Mouse (Mus musculus): ENCODE measurements around the gene Rps21. TPM values are rescaled to one million over a fixed set of nuclear protein-coding genes. Genes with fewer than 3 reads are reported as not detected.

Rps21 gene
- polyA plus RNA-seq, 1 experiment: 2,052 TPM

GRCm38 (mm10) chr2:180275836-180276235 lies 18.7 kb downstream of the Rps21 start:
- Histone ChIP-seq H3K4me3 (replicated peaks; ENCODE audit: extremely low read depth, low read depth, low read length) (no peak overlapping the region), H3K4me1 (ENCODE audit: control insufficient read depth, insufficient read depth, low read length) (peaks cover 30% of the 10 kb centered on the region)
- peak; percentile 80 for DNase-seq
- under 1% methylated on average over 8 of the region's 8 CpGs for WGBS
- TF ChIP-seq POLR2A (IDR thresholded peaks at IDR 0.05; ENCODE audit: borderline replicate concordance, extremely low read depth, low read depth, low read length) (peak; percentile 36; the same call in 1 of the 2 replicates), CTCF (IDR thresholded peaks at IDR 0.05; ENCODE audit: insufficient read depth, low read length) (peak; percentile 81)

GRCm38 (mm10) chr2:180276385-180276784 lies 19.2 kb downstream of the Rps21 start:
- DNase-seq: no peak
- 29% methylated on average over 4 of the region's 4 CpGs for WGBS
- H3K4me1 ChIP-seq (ENCODE audit: control insufficient read depth, insufficient read depth, low read length): peaks cover 26% of the 10 kb centered on the region
- no peak for TF ChIP-seq CTCF (IDR thresholded peaks at IDR 0.05; ENCODE audit: insufficient read depth, low read length)
- TF ChIP-seq POLR2A (IDR thresholded peaks at IDR 0.05; ENCODE audit: borderline replicate concordance, extremely low read depth, low read depth, low read length): no peak
- no peak overlapping the region for H3K4me3 ChIP-seq (replicated peaks; ENCODE audit: extremely low read depth, low read depth, low read length)

GRCm38 (mm10) chr2:180276851-180277259 lies 19.7 kb downstream of the Rps21 start:
- TF ChIP-seq CTCF (IDR thresholded peaks at IDR 0.05; ENCODE audit: insufficient read depth, low read length) (no peak), POLR2A (IDR thresholded peaks at IDR 0.05; ENCODE audit: borderline replicate concordance, extremely low read depth, low read depth, low read length) (no peak)

GRCm38 (mm10) chr2:180277773-180278320 lies 20.7 kb downstream of the Rps21 start:
- Histone ChIP-seq H3K4me3 (replicated peaks; ENCODE audit: extremely low read depth, low read depth, low read length) (no peak overlapping the region), H3K4me1 (ENCODE audit: control insufficient read depth, insufficient read depth, low read length) (peaks cover 14% of the 10 kb centered on the region)
- 75% methylated on average over 8 of the region's 8 CpGs for WGBS
- no peak for DNase-seq
- no peak for TF ChIP-seq POLR2A (IDR thresholded peaks at IDR 0.05; ENCODE audit: borderline replicate concordance, extremely low read depth, low read depth, low read length)
- TF ChIP-seq CTCF (IDR thresholded peaks at IDR 0.05; ENCODE audit: insufficient read depth, low read length): no peak

More at GRCm38 (mm10) chr2:180276851-180277259, 19.7 kb downstream of the Rps21 start:
- DNase-seq: peak; percentile 28
- H3K4me1 ChIP-seq (ENCODE audit: control insufficient read depth, insufficient read depth, low read length): peaks cover 22% of the 10 kb centered on the region
- H3K4me3 ChIP-seq (replicated peaks; ENCODE audit: extremely low read depth, low read depth, low read length): no peak overlapping the region
- 27% methylated on average over 8 of the region's 8 CpGs for WGBS

GRCm38 (mm10) chr2:180279321-180279720 lies 22.1 kb downstream of the Rps21 start:
- peaks cover 11% of the 10 kb centered on the region for H3K4me1 ChIP-seq (ENCODE audit: control insufficient read depth, insufficient read depth, low read length)
- WGBS: 86% methylated on average over 8 of the region's 8 CpGs
- TF ChIP-seq POLR2A (IDR thresholded peaks at IDR 0.05; ENCODE audit: borderline replicate concordance, extremely low read depth, low read depth, low read length) (no peak), CTCF (IDR thresholded peaks at IDR 0.05; ENCODE audit: insufficient read depth, low read length) (no peak)
- DNase-seq: no peak
- no peak overlapping the region for H3K4me3 ChIP-seq (replicated peaks; ENCODE audit: extremely low read depth, low read depth, low read length)

- TF ChIP-seq POLR2A (IDR thresholded peaks at IDR 0.05; ENCODE audit: borderline replicate concordance, extremely low read depth, low read depth, low read length): no peak
- TF ChIP-seq CTCF (IDR thresholded peaks at IDR 0.05; ENCODE audit: insufficient read depth, low read length): no peak
- no peaks in the 10 kb centered on the region; the same call in 1 of the 2 replicates for H3K4me1 ChIP-seq (ENCODE audit: control insufficient read depth, insufficient read depth, low read length)
- no peak overlapping the region for H3K4me3 ChIP-seq (replicated peaks; ENCODE audit: extremely low read depth, low read depth, low read length)
- DNase-seq: no peak
- WGBS: 66% methylated on average over 11 of the region's 11 CpGs
These were observed 31.8 kb downstream of the Rps21 start for GRCm38 (mm10) chr2:180288966-180289365.

GRCm38 (mm10) chr2:180289440-180290108 lies 32.4 kb downstream of the Rps21 start, which contains the start of gene Rbbp8nl:
Rbbp8nl (minus strand) TSS chr2:180289879.
- TF ChIP-seq POLR2A (IDR thresholded peaks at IDR 0.05; ENCODE audit: borderline replicate concordance, extremely low read depth, low read depth, low read length): no peak
- WGBS: 50% methylated on average over 16 of the region's 16 CpGs
- no peaks in the 10 kb centered on the region; the same call in 1 of the 2 replicates for H3K4me1 ChIP-seq (ENCODE audit: control insufficient read depth, insufficient read depth, low read length)
- peak; percentile 77 for DNase-seq
- no peak within 1 kb of the TSS for H3K4me3 ChIP-seq (replicated peaks; ENCODE audit: extremely low read depth, low read depth, low read length)

- TF ChIP-seq POLR2A (IDR thresholded peaks at IDR 0.05; ENCODE audit: borderline replicate concordance, extremely low read depth, low read depth, low read length): no peak
- no peak for DNase-seq
- WGBS: 50% methylated on average over 6 of the region's 6 CpGs
- H3K4me1 ChIP-seq (ENCODE audit: control insufficient read depth, insufficient read depth, low read length): no peaks in the 10 kb centered on the region; the same call in 1 of the 2 replicates
- H3K4me3 ChIP-seq (replicated peaks; ENCODE audit: extremely low read depth, low read depth, low read length): no peak overlapping the region
These were observed 33.3 kb downstream of the Rps21 start for GRCm38 (mm10) chr2:180290503-180290902.

GRCm38 (mm10) chr2:180291566-180291965 lies 34.4 kb downstream of the Rps21 start:
- H3K4me3 ChIP-seq (replicated peaks; ENCODE audit: extremely low read depth, low read depth, low read length): no peak overlapping the region
- TF ChIP-seq CTCF (IDR thresholded peaks at IDR 0.05; ENCODE audit: insufficient read depth, low read length) (no peak), POLR2A (IDR thresholded peaks at IDR 0.05; ENCODE audit: borderline replicate concordance, extremely low read depth, low read depth, low read length) (no peak)

GRCm38 (mm10) chr2:180292026-180292425 lies 34.8 kb downstream of the Rps21 start:
- 42% methylated on average over 4 of the region's 4 CpGs for WGBS
- DNase-seq: no peak
- H3K4me1 ChIP-seq (ENCODE audit: control insufficient read depth, insufficient read depth, low read length): no peaks in the 10 kb centered on the region; the same call in 1 of the 2 replicates
- no peak overlapping the region for H3K4me3 ChIP-seq (replicated peaks; ENCODE audit: extremely low read depth, low read depth, low read length)
- no peak for TF ChIP-seq CTCF (IDR thresholded peaks at IDR 0.05; ENCODE audit: insufficient read depth, low read length)
- no peak for TF ChIP-seq POLR2A (IDR thresholded peaks at IDR 0.05; ENCODE audit: borderline replicate concordance, extremely low read depth, low read depth, low read length)

More at GRCm38 (mm10) chr2:180291566-180291965, 34.4 kb downstream of the Rps21 start:
- WGBS: 58% methylated on average over 5 of the region's 5 CpGs
- DNase-seq: no peak
- H3K4me1 ChIP-seq (ENCODE audit: control insufficient read depth, insufficient read depth, low read length): no peaks in the 10 kb centered on the region; the same call in 1 of the 2 replicates

Data from lung, adult 2 months (tissue).